Mouse (Mus musculus) brain, embryonic 14.5 days (tissue): ENCODE measurements around the gene Thyn1.

ENCODE experiments used
- CTCF ChIP-seq: fragments of 200-500 bp; IDR thresholded peaks from 2 replicates; pipeline ENCODE4 v1.5.1; 2012; ENCODE audit warnings: inconsistent platforms, mild to moderate bottlenecking, moderate library complexity, borderline replicate concordance; ENCODE audit not compliant: insufficient read depth, insufficient read length; ENCODE audit errors: extremely low read depth
- POLR2A ChIP-seq: fragments of 200-500 bp; IDR thresholded peaks from 2 replicates; pipeline ENCODE4 v1.6.1; 2012; ENCODE audit warnings: mild to moderate bottlenecking, inconsistent platforms, borderline replicate concordance; ENCODE audit not compliant: poor library complexity, insufficient read depth, insufficient read length, severe bottlenecking; ENCODE audit errors: extremely low read depth

DNA sequence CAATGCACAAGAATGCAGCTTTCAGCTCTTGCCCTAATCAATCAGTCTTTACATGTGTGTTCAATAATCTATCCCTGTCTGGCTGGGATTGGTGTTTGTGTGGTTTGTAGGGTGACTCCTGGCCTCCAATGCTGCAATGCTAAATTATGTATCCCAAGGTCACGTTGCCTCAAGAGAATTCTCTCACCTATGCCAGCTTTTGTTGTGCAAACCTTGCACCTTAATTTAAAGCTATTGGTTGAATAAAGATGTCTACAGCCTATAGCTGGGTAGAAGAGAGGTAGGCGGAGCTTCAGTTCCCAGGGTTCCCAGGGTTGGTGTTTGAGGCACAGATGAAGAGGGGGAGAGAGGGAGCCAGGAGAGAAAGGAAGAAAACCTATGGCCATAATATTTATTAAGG is 2.0 kb upstream of the Thyn1 start:
- TF ChIP-seq POLR2A (no peak), CTCF (no peak)
